Mouse (Mus musculus) spleen, adult 10 weeks (tissue): ENCODE measurements around the gene Timm22. TPM values are rescaled to one million over a fixed set of nuclear protein-coding genes. Genes with fewer than 3 reads are reported as not detected.

Experiments
- polyA plus RNA-seq: library from polyadenylated mRNA; stranded (reverse); fragments of 350-450 nt; fragmentation: Illumina TruSeq; extraction: RNeasy Lipid Tissue Mini Kit (QIAGEN cat#74804); gene quantifications from one replicate; pipeline ENCODE4 v1.2.3, GENCODE M21; 2015; ENCODE audit warnings: low replicate concordance; ENCODE audit not compliant: insufficient read depth

Gene Timm22
- polyA plus RNA-seq: 17.6 TPM

GRCm38 (mm10) chr11:76406702-76407583 is at the start of gene Timm22:
Timm22 (plus strand) TSS chr11:76406952.

GRCm38 (mm10) chr11:76398798-76399586 is 7.8 kb upstream of the Timm22 start, which contains the start of gene Nxn:
Nxn (minus strand) TSS chr11:76399140.

Other genes starting within 250 kb of the Timm22 start
- 36.6 TPM for gene Vps53, start 227.3 kb upstream of the Timm22 start, polyA plus RNA-seq
- gene Fam57a, start 227.3 kb upstream of the Timm22 start, polyA plus RNA-seq: 6.3 TPM
- gene Dbil5, start 189.3 kb upstream of the Timm22 start, polyA plus RNA-seq: 0.52 TPM
- gene Gemin4, start 189.3 kb upstream of the Timm22 start, polyA plus RNA-seq: 11.5 TPM
- 5.3 TPM for gene Mrm3, start 163.2 kb upstream of the Timm22 start, polyA plus RNA-seq
- gene Glod4, start 163.2 kb upstream of the Timm22 start, polyA plus RNA-seq: 86.6 TPM
- 8.5 TPM for gene Nxn, start 7.8 kb upstream of the Timm22 start, polyA plus RNA-seq
- 45.5 TPM for gene Abr, start 215.4 kb downstream of the Timm22 start, polyA plus RNA-seq